Mouse (Mus musculus) MEL (cell line): Measurements from ENCODE around the gene 8030474K03Rik. TPM values are rescaled to one million over a fixed set of nuclear protein-coding genes. Genes with fewer than 3 reads are reported as not detected.
A peak's percentile ranks its signal among the peaks of the same experiment; 100 is the strongest.

Experiments
- DNase-seq: peaks from one replicate; pipeline ENCODE4 v3.0.0; 2011; ENCODE audit warnings: low read depth, low spot score
- H3K27ac ChIP-seq: 2 replicates; pipeline ENCODE4 v1.5.1; 2012; ENCODE audit warnings: low read depth, mild to moderate bottlenecking, control low read depth, low read length, moderate library complexity; ENCODE audit not compliant: control insufficient read depth
- H3K27me3 ChIP-seq, 2 experiments: fragments of 150-350 bp in 1 of 2; sonication (generic) in 1 of 2; 2 replicates each; pipeline ENCODE4 v1.6.1; 2012; ENCODE audit warnings: low read length in 2 of 2, mild to moderate bottlenecking in 2 of 2, improper control_type of control experiment in 1 of 2, moderate library complexity in 1 of 2; ENCODE audit not compliant: insufficient read depth in 2 of 2, control insufficient read depth in 1 of 2
- H3K36me3 ChIP-seq, 2 experiments: 2 replicates each; pipeline ENCODE4 v1.6.1; 2012 to 2014; ENCODE audit warnings: low read length in 2 of 2, improper control_type of control experiment in 1 of 2, inconsistent platforms in 1 of 2, mild to moderate bottlenecking in 1 of 2; ENCODE audit not compliant: insufficient read depth in 2 of 2, control insufficient read depth in 1 of 2
- H3K4me1 ChIP-seq, 2 experiments: fragments of 150-350 bp in 1 of 2; sonication (generic) in 1 of 2; 2 replicates each; pipeline ENCODE4 v1.6.1; 2012; ENCODE audit warnings: low read length in 2 of 2, improper control_type of control experiment in 1 of 2, mild to moderate bottlenecking in 1 of 2; ENCODE audit not compliant: insufficient read depth in 2 of 2, control insufficient read depth in 1 of 2
- H3K4me3 ChIP-seq, 2 experiments: fragments of 150-350 bp in 1 of 2; sonication (generic) in 1 of 2; 2 replicates each; pipeline ENCODE4 v1.5.1; 2012; ENCODE audit warnings: low read depth in 2 of 2, low read length in 2 of 2, mild to moderate bottlenecking in 2 of 2, moderate library complexity in 2 of 2, control low read depth in 1 of 2, improper control_type of control experiment in 1 of 2; ENCODE audit not compliant: control insufficient read depth in 1 of 2, insufficient read depth in 1 of 2
- H3K79me2 ChIP-seq: 2 replicates; pipeline ENCODE4 v1.6.1; 2012; ENCODE audit warnings: mild to moderate bottlenecking, low read length, moderate library complexity; ENCODE audit not compliant: control insufficient read depth, poor library complexity, insufficient read depth
- H3K9ac ChIP-seq: 2 replicates; pipeline ENCODE4 v1.6.1; 2012; ENCODE audit warnings: low read depth, mild to moderate bottlenecking, control low read depth, low read length, moderate library complexity; ENCODE audit not compliant: control insufficient read depth, poor library complexity, severe bottlenecking
- H3K9me3 ChIP-seq: fragments of 150-350 bp; sonication (generic); replicated peaks from 2 replicates; pipeline ENCODE4 v1.6.1; 2012; ENCODE audit warnings: mild to moderate bottlenecking, low read length, improper control_type of control experiment, moderate library complexity; ENCODE audit not compliant: insufficient read depth
- CHD2 ChIP-seq: IDR thresholded peaks from 2 replicates; pipeline ENCODE4 v1.6.1; 2011; ENCODE audit warnings: low read length, improper control_type of control experiment
- CTCF ChIP-seq, 3 experiments: IDR thresholded peaks in 2 of 3; conservative IDR thresholded peaks in 1 of 3; 2 replicates each; pipeline ENCODE4 v1.5.1; 2011 to 2012; ENCODE audit warnings: low read length in 3 of 3, low read depth in 2 of 3, mild to moderate bottlenecking in 2 of 3, improper control_type of control experiment in 1 of 3, inconsistent platforms in 1 of 3, mixed read lengths in 1 of 3, moderate library complexity in 1 of 3; ENCODE audit not compliant: control insufficient read depth in 1 of 3, insufficient read depth in 1 of 3, poor library complexity in 1 of 3, severe bottlenecking in 1 of 3
- ELF1 ChIP-seq: IDR thresholded peaks from 2 replicates; pipeline ENCODE4 v1.6.1; 2014; ENCODE audit warnings: low read depth, mild to moderate bottlenecking, inconsistent platforms, low read length, improper control_type of control experiment, moderate library complexity
- ETS1 ChIP-seq: IDR thresholded peaks from 2 replicates; pipeline ENCODE4 v1.6.1; 2012; ENCODE audit warnings: low read depth, mild to moderate bottlenecking, inconsistent platforms, low read length, improper control_type of control experiment, moderate library complexity
- GATA1 ChIP-seq: IDR thresholded peaks from 2 replicates; pipeline ENCODE4 v1.6.1; 2011; ENCODE audit warnings: low read depth, low read length, improper control_type of control experiment
- HCFC1 ChIP-seq: IDR thresholded peaks from 2 replicates; pipeline ENCODE4 v1.6.1; 2012; ENCODE audit warnings: low read depth, mild to moderate bottlenecking, inconsistent platforms, low read length, improper control_type of control experiment, moderate library complexity
- JUND ChIP-seq: IDR thresholded peaks from 2 replicates; pipeline ENCODE4 v1.6.1; 2011; ENCODE audit warnings: low read depth, mild to moderate bottlenecking, improper control_type of control experiment, low read length
- MAX ChIP-seq: IDR thresholded peaks from 2 replicates; pipeline ENCODE4 v1.6.1; 2011; ENCODE audit warnings: low read length, improper control_type of control experiment
- MAZ ChIP-seq: IDR thresholded peaks from 2 replicates; pipeline ENCODE4 v1.6.1; 2012; ENCODE audit warnings: low read depth, mild to moderate bottlenecking, inconsistent platforms, low read length, improper control_type of control experiment
- MXI1 ChIP-seq: IDR thresholded peaks from 2 replicates; pipeline ENCODE4 v1.6.1; 2011; ENCODE audit warnings: mild to moderate bottlenecking, low read depth, low read length, improper control_type of control experiment
- MYB ChIP-seq: IDR thresholded peaks from 2 replicates; pipeline ENCODE4 v1.6.1; 2011; ENCODE audit warnings: mild to moderate bottlenecking, low read depth, low read length, improper control_type of control experiment
- NELFE ChIP-seq: IDR thresholded peaks from 2 replicates; pipeline ENCODE4 v1.6.1; 2011; ENCODE audit warnings: low read depth, low read length, improper control_type of control experiment
- POLR2AphosphoS5 ChIP-seq: IDR thresholded peaks from 2 replicates; pipeline ENCODE4 v1.6.1; 2012; ENCODE audit warnings: low read depth, borderline replicate concordance, mild to moderate bottlenecking, inconsistent platforms, low read length, moderate library complexity, mixed read lengths
- RCOR1 ChIP-seq: IDR thresholded peaks from 2 replicates; pipeline ENCODE4 v1.6.1; 2012; ENCODE audit warnings: low read depth, mild to moderate bottlenecking, inconsistent platforms, low read length, improper control_type of control experiment
- SIN3A ChIP-seq: IDR thresholded peaks from 2 replicates; pipeline ENCODE4 v1.6.1; 2012; ENCODE audit warnings: low read length, improper control_type of control experiment, inconsistent platforms
- SMC3 ChIP-seq: IDR thresholded peaks from 2 replicates; pipeline ENCODE4 v1.6.1; 2011; ENCODE audit warnings: low read depth, low read length, improper control_type of control experiment
- TAL1 ChIP-seq: IDR thresholded peaks from 2 replicates; pipeline ENCODE4 v1.6.1; 2012; ENCODE audit warnings: mild to moderate bottlenecking, inconsistent platforms, low read length, moderate library complexity, mixed read lengths
- TCF12 ChIP-seq: IDR thresholded peaks from 2 replicates; pipeline ENCODE4 v1.6.1; 2014; ENCODE audit warnings: low read depth, mild to moderate bottlenecking, inconsistent platforms, low read length, improper control_type of control experiment, moderate library complexity
- UBTF ChIP-seq: IDR thresholded peaks from 2 replicates; pipeline ENCODE4 v1.6.1; 2012; ENCODE audit warnings: low read depth, mild to moderate bottlenecking, inconsistent platforms, low read length, improper control_type of control experiment, moderate library complexity, borderline replicate concordance; ENCODE audit not compliant: insufficient read depth
- USF1 ChIP-seq: IDR thresholded peaks from 2 replicates; pipeline ENCODE4 v1.6.1; 2014; ENCODE audit warnings: low read depth, mild to moderate bottlenecking, inconsistent platforms, low read length, improper control_type of control experiment, moderate library complexity
- ZC3H11A ChIP-seq: IDR thresholded peaks from 2 replicates; pipeline ENCODE4 v1.6.1; 2012; ENCODE audit warnings: low read depth, mild to moderate bottlenecking, inconsistent platforms, low read length, improper control_type of control experiment
- ZKSCAN1 ChIP-seq: IDR thresholded peaks from 2 replicates; pipeline ENCODE4 v1.6.1; 2012; ENCODE audit warnings: low read depth, mild to moderate bottlenecking, inconsistent platforms, low read length, improper control_type of control experiment, moderate library complexity
- ZMIZ1 ChIP-seq: IDR thresholded peaks from 2 replicates; pipeline ENCODE4 v1.6.1; 2012; ENCODE audit warnings: low read depth, mild to moderate bottlenecking, inconsistent platforms, low read length, improper control_type of control experiment, moderate library complexity
- ZNF384 ChIP-seq: IDR thresholded peaks from 2 replicates; pipeline ENCODE4 v1.6.1; 2012; ENCODE audit warnings: low read depth, mild to moderate bottlenecking, inconsistent platforms, low read length, improper control_type of control experiment
- polyA plus RNA-seq, 2 experiments: library from polyadenylated mRNA; stranded (reverse) in 1 of 2; unstranded in 1 of 2; fragments of >175 nt in 1 of 2; fragments of >200 nt in 1 of 2; gene quantifications; 2 replicates each; pipeline versions ENCODE4 v1.2.1 to v1.2.4; 2012; ENCODE audit warnings: low replicate concordance in 2 of 2, low read depth in 1 of 2; ENCODE audit not compliant: insufficient read length in 2 of 2, insufficient read depth in 1 of 2, missing spikeins in 1 of 2
- total RNA-seq: library from RNA; depleted of rRNA; stranded (reverse); fragments of 300-350 nt; gene quantifications from 2 replicates; pipeline ENCODE4 v1.2.3, GENCODE M21; 2012

8030474K03Rik gene
- total and polyA plus RNA-seq, 3 experiments: not detected

DNA sequence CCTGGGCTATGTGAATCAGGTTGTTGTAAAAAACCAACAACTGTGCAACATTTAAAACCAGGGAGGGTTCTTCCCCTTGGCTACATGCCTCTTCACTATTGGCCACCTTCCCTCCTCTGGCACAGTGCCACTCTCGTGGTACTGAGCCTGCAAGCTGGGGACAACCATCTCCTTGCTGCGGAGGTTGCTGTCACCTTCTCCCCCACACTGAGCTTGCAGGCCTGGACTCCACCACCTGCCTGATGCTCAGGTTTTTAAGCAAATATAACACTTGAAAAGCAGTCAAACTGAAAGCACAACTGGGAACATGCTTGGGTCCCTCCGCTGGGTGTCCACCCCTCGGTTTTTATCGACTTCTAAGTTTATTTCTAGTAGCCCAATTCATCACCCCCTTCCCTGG is 40.0 kb upstream of the 8030474K03Rik start:
- H3K9me3 ChIP-seq: no peaks in the 10 kb centered on the region
- no peaks in the 10 kb centered on the region for H3K4me1 ChIP-seq
- H3K79me2 ChIP-seq: no peaks in the 10 kb centered on the region
- H3K4me3 ChIP-seq: no peak overlapping the region
- H3K36me3 ChIP-seq: no peaks in the 10 kb centered on the region
- peak; percentile 20 for DNase-seq
- no peaks in the 10 kb centered on the region for H3K27me3 ChIP-seq
- no peak for TF ChIP-seq RCOR1
- TF ChIP-seq ZNF384: no peak
- TF ChIP-seq MAX: no peak
- TF ChIP-seq ZMIZ1: no peak
- TF ChIP-seq HCFC1: no peak
- TF ChIP-seq TAL1: no peak
- no peak for TF ChIP-seq JUND
- no peak for TF ChIP-seq CTCF (IDR thresholded peaks at IDR 0.05 in 2 of 3, conservative IDR thresholded peaks at IDR 0.05 in 1 of 3; ENCODE audit: control insufficient read depth in 1 of 3, insufficient read depth in 1 of 3, low read depth in 2 of 3, low read length in 3 of 3, poor library complexity in 1 of 3, severe bottlenecking in 1 of 3)
- H3K27ac ChIP-seq: no peak overlapping the region
- H3K9ac ChIP-seq: no peak overlapping the region

DNA sequence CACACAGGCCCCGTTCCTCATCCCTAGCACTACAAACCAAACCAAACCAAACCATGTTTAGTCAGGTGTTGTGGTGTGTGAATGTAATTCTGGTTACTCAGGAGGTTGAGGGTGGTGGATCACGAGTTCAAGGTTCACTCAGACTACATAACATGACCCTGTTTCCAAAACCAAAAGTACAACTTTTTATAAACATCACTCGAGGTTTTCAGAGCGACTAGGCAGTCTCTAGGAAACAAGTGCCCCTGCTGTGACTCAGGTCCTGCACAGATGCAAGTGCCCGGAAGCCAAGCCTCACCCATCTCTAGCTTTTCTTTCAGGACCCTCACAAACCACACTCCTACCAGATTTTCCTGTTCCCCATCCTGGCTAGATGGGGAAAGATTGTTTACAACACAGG is 29.8 kb upstream of the 8030474K03Rik start:
- Histone ChIP-seq H3K4me3 (no peak overlapping the region), H3K9ac (no peak overlapping the region), H3K36me3 (no peaks in the 10 kb centered on the region), H3K79me2 (no peaks in the 10 kb centered on the region), H3K9me3 (no peaks in the 10 kb centered on the region), H3K27me3 (peaks cover 0 to 2% of the 10 kb centered on the region in 2 experiments; a peak in 1 of 4 replicates), H3K4me1 (no peaks in the 10 kb centered on the region), H3K27ac (no peak overlapping the region)
- no peak for DNase-seq
- TF ChIP-seq TCF12 (no peak), ETS1 (no peak), USF1 (no peak), POLR2AphosphoS5 (no peak), GATA1 (no peak), NELFE (no peak), MXI1 (no peak), SIN3A (no peak), ZKSCAN1 (no peak), SMC3 (no peak), CHD2 (no peak), ZMIZ1 (no peak), MAZ (no peak), UBTF (no peak), MYB (no peak), ELF1 (no peak), ZC3H11A (no peak)
